Mouse (Mus musculus) E14TG2a.4 (cell line): ENCODE results near the gene Ccr1.

Source experiments
- CTCF ChIP-seq: conservative IDR thresholded peaks from 2 replicates; pipeline ENCODE4 v1.5.1; 2014; ENCODE audit warnings: low read length
- NANOG ChIP-seq: IDR thresholded peaks from 2 replicates; pipeline ENCODE4 v1.6.1; 2014; ENCODE audit warnings: borderline replicate concordance, low read length, mixed read lengths

DNA sequence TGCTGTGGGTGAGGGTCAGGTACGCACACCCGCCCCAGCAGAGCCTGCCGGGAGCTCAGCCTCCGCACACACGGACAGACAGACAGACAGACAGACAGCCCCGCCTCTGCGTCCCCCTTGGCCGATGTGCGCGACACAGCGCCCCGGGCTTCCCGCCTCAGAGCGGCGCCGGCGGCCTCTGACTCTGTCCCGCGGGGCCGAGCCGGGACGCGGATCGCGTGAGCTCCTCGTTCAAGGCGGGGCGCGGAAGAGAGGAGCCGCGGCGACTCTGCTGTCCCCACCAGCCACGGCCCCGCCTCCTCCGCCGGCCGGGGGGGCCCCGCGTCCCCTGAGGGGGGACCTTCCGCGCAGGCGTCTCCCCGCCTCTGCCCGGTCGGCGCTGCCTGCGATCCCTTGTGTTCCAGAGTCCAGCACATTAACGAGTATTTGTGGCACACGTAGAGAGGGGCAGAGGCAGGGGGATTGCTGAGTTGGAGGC, 43.9 kb downstream of the Ccr1 start:
- TF ChIP-seq CTCF (no peak), NANOG (no peak)
